Mouse (Mus musculus) forebrain, embryonic 14.5 days (tissue): ENCODE measurements around the gene Ppt2. TPM values are rescaled to one million over a fixed set of nuclear protein-coding genes. Genes with fewer than 3 reads are reported as not detected.

Experiments
- ATAC-seq: fragments of 200-750 bp; cut with Nextera tagmentation; 2 replicates; pipeline ENCODE4 v1.8.0; 2017; ENCODE audit warnings: mild to moderate bottlenecking, moderate library complexity
- DNase-seq: peaks from one replicate; pipeline ENCODE4 v3.0.0-alpha.2; 2015; ENCODE audit warnings: low spot score
- H3K27ac ChIP-seq: fragments of 300-500 bp; sonication (generic); 2 replicates; pipeline ENCODE4 v1.5.1; 2014; ENCODE audit warnings: low read depth, mild to moderate bottlenecking, control low read depth, low read length, moderate library complexity
- H3K27me3 ChIP-seq: fragments of 300-500 bp; sonication (generic); replicated peaks from 2 replicates; pipeline ENCODE4 v1.6.1; 2014; ENCODE audit warnings: low read length, control low read depth, mixed read lengths; ENCODE audit not compliant: control insufficient read depth, insufficient read depth
- H3K36me3 ChIP-seq: fragments of 300-500 bp; sonication (generic); 2 replicates; pipeline ENCODE4 v1.6.1; 2014; ENCODE audit warnings: low read length, control low read depth; ENCODE audit not compliant: control insufficient read depth, insufficient read depth
- H3K4me1 ChIP-seq: fragments of 300-500 bp; sonication (generic); 2 replicates; pipeline ENCODE4 v1.6.1; 2014; ENCODE audit warnings: antibody characterized with exemption, low read length, control low read depth; ENCODE audit not compliant: control insufficient read depth, insufficient read depth
- H3K4me2 ChIP-seq: fragments of 300-500 bp; sonication (generic); 2 replicates; pipeline ENCODE4 v1.6.1; 2014; ENCODE audit warnings: mild to moderate bottlenecking, control low read depth, low read length
- H3K4me3 ChIP-seq: fragments of 300-500 bp; sonication (generic); 2 replicates; pipeline ENCODE4 v1.5.1; 2014; ENCODE audit warnings: low read depth, low read length, control low read depth
- H3K9ac ChIP-seq: fragments of 300-500 bp; sonication (generic); 2 replicates; pipeline ENCODE4 v1.6.1; 2014; ENCODE audit warnings: mild to moderate bottlenecking, low read length, control low read depth, moderate library complexity
- H3K9me3 ChIP-seq: fragments of 300-500 bp; sonication (generic); replicated peaks from 2 replicates; pipeline ENCODE4 v1.6.1; 2016; ENCODE audit warnings: low read length, control low read depth, mixed read lengths; ENCODE audit not compliant: control insufficient read depth
- WGBS: fragments of 180-500 bp; shearing (Covaris S2); extraction: QIAGEN DNeasy Blood & Tissue Kit; methylation state at CpG from one replicate; pipeline ENCODE4 v1.1.7; 2014; 5-methylcytosine and 5-hydroxymethylcytosine counted together
- polyA plus RNA-seq: library from polyadenylated mRNA; unstranded; fragments of >200 nt; fragmentation: Nextera tagmentation; extraction: Ambion mirVana; gene quantifications from 2 replicates; pipeline ENCODE4 v1.2.1, GENCODE M21; 2014

The Ppt2 gene
- 23.8 and 24.6 TPM in 2 replicates for polyA plus RNA-seq

DNA sequence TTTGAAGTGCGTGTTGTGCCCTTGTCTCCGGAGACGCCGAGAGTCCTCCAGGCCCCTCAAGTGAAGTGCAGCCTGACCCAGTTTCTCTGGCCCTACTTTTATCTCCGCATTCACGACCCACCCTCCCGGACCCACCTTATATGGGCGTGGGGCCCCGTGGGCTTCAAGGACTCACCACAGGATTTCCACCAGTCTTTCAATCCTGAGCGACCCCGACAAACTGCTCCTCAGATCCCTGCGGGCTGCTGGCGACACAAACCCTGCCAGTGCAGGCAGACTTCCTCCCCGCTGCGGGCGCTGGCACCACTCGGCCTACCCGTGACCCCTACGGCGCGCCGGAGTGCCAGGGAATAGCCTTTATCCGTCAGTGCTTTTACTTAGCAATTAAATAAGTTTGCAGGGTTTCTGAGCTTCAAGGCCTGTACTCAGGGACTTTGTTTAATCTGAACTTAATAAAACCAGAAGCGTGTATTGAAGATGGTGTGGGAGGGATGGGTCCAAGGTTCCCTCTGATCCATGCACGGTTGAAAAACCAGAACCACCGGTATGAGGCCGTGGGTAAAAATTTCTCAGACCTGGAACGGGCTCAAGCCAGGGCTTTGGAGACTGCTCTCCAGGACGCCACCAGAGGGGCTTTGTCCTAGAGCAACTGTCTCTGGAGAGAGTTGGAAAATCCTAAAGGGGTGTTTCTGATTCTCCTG lies at the start of gene Ppt2:
Ppt2 (minus strand) TSS at position 568 of the 701 bp plus-strand sequence.
- 8% methylated on average over 29 of the region's 29 CpGs for WGBS
- peak; percentile 36 for DNase-seq
- peak within 1 kb of the TSS; percentile 91 for H3K27ac ChIP-seq

DNA sequence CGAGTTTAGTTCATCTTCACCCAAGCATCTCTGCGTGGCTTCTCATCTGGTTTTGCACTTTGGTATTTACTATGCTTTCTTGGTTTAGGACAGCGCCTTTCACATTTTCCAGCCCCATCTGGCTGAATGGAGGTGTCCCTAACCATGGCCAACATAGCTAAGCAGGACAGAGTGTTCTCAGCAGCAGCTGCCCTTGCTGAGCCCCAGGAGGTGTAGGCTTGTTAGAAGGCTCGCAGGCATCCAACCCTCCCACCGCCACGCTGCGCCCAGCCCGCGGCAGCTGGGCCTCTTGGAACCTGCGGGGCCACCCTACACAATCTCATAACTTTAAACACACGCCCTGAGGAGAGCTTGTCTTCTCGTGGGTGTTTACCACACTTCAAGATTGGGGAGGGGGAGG lies 48.4 kb upstream of the Ppt2 start:
- no peak overlapping the region for H3K27ac ChIP-seq
- DNase-seq (no peak), ATAC-seq (no peak)
- H3K4me2 ChIP-seq, result no peak overlapping the region
- H3K36me3 ChIP-seq, result no peaks in the 10 kb centered on the region
- H3K27me3 ChIP-seq, result peaks cover 21% of the 10 kb centered on the region
- 0 out of 2 replicates have a peak, but pooled peaks cover 2% of the 10 kb centered on the region for H3K4me1 ChIP-seq
- WGBS, result 81% methylated on average over 12 of the region's 12 CpGs
- no peaks in the 10 kb centered on the region for H3K9me3 ChIP-seq
- no peak overlapping the region for H3K4me3 ChIP-seq
- no peak overlapping the region for H3K9ac ChIP-seq

More for the DNA sequence above, at the start of gene Ppt2:
- H3K4me3 ChIP-seq, result peak within 1 kb of the TSS; percentile 71
- no peaks in the 10 kb centered on the region for H3K9me3 ChIP-seq
- peaks cover 40% of the 10 kb centered on the region for H3K4me1 ChIP-seq
- peak; percentile 0; the same call in 1 of the 2 replicates for ATAC-seq
- peaks cover 14% of the 10 kb centered on the region for H3K36me3 ChIP-seq
- peak within 1 kb of the TSS; percentile 76 for H3K9ac ChIP-seq
- peak within 1 kb of the TSS; percentile 87 for H3K4me2 ChIP-seq
- peaks cover 20% of the 10 kb centered on the region for H3K27me3 ChIP-seq

DNA sequence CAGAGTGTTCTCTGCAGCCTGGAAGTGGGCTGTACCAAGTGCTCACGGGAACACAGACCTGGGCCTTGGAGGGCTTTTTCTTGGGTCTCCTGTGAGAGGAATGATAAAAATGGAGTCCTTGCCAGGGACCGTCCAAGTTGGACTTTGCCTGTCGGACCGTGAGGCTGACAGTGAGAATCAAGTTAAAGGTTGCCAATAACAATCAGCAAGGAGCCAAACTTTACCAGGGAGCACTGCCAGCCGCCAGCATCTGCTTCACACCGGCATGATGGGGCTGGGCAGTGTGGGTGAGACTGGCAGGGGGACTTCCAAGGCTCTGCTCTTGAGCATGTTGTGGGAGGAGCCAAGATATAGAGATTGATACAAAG lies 47.8 kb upstream of the Ppt2 start:
- H3K9me3 ChIP-seq, result no peaks in the 10 kb centered on the region
- WGBS, result 78% methylated on average over 6 of the region's 6 CpGs
- H3K36me3 ChIP-seq, result no peaks in the 10 kb centered on the region
- no peak overlapping the region for H3K9ac ChIP-seq
- no peak overlapping the region for H3K4me2 ChIP-seq
- DNase-seq (no peak), ATAC-seq (no peak)
- no peak overlapping the region for H3K27ac ChIP-seq
- no peak overlapping the region for H3K4me3 ChIP-seq
- 0 out of 2 replicates have a peak, but pooled peaks cover 2% of the 10 kb centered on the region for H3K4me1 ChIP-seq
- peaks cover 27% of the 10 kb centered on the region for H3K27me3 ChIP-seq

DNA sequence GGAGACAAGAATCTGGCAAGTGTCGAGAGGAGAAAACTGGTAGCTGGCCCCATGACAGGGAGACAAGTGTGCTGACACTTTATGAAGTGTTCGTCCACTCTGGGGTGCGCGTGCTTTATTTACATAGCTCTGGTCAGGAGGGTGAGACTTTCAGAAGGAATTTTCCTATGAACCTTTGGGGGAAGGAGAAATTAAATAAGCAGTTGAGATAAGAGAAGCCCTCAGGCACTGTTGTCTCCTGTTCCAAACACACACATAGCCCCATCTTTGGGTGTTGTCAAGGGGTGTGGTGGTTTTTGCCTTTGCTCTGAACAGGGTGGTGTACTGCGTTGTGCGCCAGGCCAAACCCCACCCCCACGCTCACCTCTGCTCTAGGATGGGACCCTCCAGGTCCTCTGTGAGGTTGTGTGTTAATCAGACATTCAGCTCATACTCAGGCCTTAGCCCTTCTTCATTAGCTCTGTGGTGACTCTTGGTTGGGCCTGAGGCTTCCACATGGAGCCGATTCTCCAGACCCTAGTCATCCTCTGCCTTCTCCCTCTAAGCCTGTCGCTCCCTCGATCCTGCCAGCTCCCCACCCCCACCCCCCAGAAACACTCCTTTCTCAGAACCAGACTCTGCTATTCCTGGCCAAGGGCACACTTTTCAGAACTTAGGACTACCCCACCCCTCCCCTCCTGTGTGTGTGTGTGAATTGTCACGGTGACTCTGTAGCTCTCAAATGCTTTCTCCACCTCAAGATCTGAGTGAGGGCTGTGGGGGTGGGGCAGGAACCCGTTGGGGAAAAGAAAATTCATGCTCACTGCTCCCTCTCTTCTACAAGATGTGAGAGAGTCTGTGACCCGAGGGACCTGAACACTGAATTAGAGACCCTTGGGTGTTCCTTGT lies 47.1 kb upstream of the Ppt2 start:
- no peaks in the 10 kb centered on the region for H3K9me3 ChIP-seq
- 77% methylated on average over 13 of the region's 13 CpGs for WGBS
- DNase-seq (no peak), ATAC-seq (no peak)
- H3K9ac ChIP-seq, result no peak overlapping the region
- no peak overlapping the region for H3K4me2 ChIP-seq
- H3K27ac ChIP-seq, result no peak overlapping the region
- no peak overlapping the region for H3K4me3 ChIP-seq
- H3K4me1 ChIP-seq, result 0 out of 2 replicates have a peak, but pooled peaks cover 2% of the 10 kb centered on the region
- peaks cover 33% of the 10 kb centered on the region for H3K27me3 ChIP-seq
- H3K36me3 ChIP-seq, result no peaks in the 10 kb centered on the region

DNA sequence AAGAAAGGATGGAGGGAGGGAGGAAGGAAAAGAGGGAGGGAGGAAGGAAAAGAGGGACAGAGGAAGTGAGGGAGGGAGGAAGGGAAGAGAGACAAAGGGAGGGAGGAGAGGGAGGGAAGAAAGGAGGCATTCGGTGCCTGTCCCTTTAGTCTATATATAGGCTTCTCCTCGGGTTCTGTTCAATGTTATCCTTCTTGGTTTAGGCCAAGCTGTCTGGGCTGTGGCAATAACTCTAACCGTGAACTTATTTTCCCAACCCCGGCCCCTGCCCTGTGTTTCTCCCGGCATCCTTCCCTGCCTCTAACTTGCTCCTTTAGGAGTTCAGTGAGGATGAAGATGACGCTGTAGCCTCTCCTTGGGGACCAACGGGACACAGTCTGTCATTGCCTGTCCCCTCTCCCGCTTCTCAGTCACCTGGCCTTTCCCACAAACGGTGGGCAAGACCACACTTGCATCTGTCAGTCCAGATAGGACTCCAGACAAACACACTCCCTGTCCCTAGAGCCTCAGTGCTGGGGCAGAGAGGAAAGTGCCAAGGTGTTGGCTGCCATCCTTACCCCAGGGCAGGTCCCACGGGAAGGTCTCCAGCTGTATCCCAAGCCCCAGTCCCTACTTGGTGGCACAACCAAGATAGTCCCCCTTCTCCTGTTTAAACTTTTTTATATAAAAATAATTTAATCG lies 46.4 kb upstream of the Ppt2 start:
- no peaks in the 10 kb centered on the region for H3K9me3 ChIP-seq
- H3K4me3 ChIP-seq, result no peak overlapping the region
- H3K4me2 ChIP-seq, result no peak overlapping the region
- no peak overlapping the region for H3K27ac ChIP-seq
- H3K36me3 ChIP-seq, result no peaks in the 10 kb centered on the region
- DNase-seq (no peak), ATAC-seq (no peak)
- 75% methylated on average over 11 of the region's 11 CpGs for WGBS
- H3K9ac ChIP-seq, result no peak overlapping the region
- 0 out of 2 replicates have a peak, but pooled peaks cover 2% of the 10 kb centered on the region for H3K4me1 ChIP-seq
- peaks cover 41% of the 10 kb centered on the region for H3K27me3 ChIP-seq

DNA sequence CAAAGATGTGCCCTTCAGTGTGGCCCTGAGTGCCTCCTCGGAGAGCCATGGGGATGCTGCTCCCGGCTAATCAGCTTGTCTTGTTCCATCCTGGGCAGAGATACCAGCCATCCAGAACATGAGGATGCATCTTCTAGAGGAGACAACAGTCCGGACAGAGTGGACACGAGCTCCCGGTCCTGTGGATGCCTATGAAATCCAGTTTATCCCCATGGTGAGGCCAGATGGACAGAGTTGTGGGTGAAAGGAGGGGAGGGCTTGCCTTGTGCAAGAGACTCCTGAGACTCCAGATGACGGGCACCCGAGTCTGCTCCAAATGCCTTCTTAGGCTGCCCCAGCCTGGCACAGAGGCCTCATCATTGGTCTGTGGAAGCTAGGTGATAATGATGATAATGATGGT lies 44.8 kb upstream of the Ppt2 start:
- H3K4me1 ChIP-seq, result 0 out of 2 replicates have a peak, but pooled peaks cover 2% of the 10 kb centered on the region
- WGBS, result 84% methylated on average over 7 of the region's 7 CpGs
- no peak overlapping the region for H3K27ac ChIP-seq
- DNase-seq, result no peak
- no peak overlapping the region for H3K9ac ChIP-seq
- no peak for ATAC-seq
- no peak overlapping the region for H3K4me2 ChIP-seq
- peaks cover 42% of the 10 kb centered on the region for H3K27me3 ChIP-seq
- H3K36me3 ChIP-seq, result no peaks in the 10 kb centered on the region
- H3K4me3 ChIP-seq, result no peak overlapping the region
- H3K9me3 ChIP-seq, result no peaks in the 10 kb centered on the region

DNA sequence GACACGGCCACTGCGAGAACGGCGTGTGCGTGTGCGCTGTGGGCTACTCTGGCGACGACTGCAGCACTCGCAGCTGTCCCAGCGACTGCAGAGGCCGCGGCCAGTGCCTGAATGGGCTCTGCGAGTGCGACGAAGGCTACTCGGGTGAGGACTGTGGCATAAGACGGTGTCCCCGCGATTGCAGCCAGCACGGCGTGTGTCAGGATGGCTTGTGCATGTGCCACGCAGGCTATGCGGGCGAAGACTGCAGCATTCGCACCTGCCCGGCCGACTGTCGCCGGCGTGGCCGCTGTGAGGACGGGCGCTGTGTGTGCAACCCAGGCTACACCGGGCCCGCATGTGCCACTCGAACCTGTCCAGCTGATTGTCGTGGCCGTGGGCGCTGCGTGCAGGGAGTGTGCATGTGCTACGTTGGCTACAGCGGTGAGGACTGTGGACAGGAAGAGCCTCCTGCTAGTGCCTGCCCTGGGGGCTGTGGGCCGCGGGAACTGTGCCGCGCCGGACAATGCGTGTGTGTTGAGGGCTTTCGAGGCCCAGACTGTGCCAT lies 44.0 kb upstream of the Ppt2 start:
- ATAC-seq (no peak), DNase-seq (no peak)
- H3K27me3 ChIP-seq, result peaks cover 42% of the 10 kb centered on the region
- H3K27ac ChIP-seq, result no peak overlapping the region
- H3K36me3 ChIP-seq, result no peaks in the 10 kb centered on the region
- no peaks in the 10 kb centered on the region for H3K9me3 ChIP-seq
- H3K4me1 ChIP-seq, result 0 out of 2 replicates have a peak, but pooled peaks cover 2% of the 10 kb centered on the region
- H3K4me2 ChIP-seq, result peak overlapping the region; percentile 54
- 35% methylated on average over 49 of the region's 49 CpGs for WGBS
- H3K9ac ChIP-seq, result peak overlapping the region; percentile 45
- peak overlapping the region; percentile 28 for H3K4me3 ChIP-seq
